Mouse (Mus musculus) spleen, adult 2 months (tissue): ENCODE measurements around the gene Kit. TPM values are rescaled to one million over a fixed set of nuclear protein-coding genes. Genes with fewer than 3 reads are reported as not detected.

ENCODE experiments used
- DNase-seq, 2 experiments: peaks; one replicate each; pipeline versions ENCODE4 v3.0.0 to v3.0.0-alpha.2; 2012 to 2021; ENCODE audit warnings: low spot score in 2 of 2, low read depth in 1 of 2
- H3K27ac ChIP-seq: fragments of 200-500 bp; 2 replicates; pipeline ENCODE4 v1.5.1; 2012; ENCODE audit warnings: low read length, inconsistent platforms; ENCODE audit not compliant: insufficient read depth
- H3K27me3 ChIP-seq: fragments of 200-500 bp; 2 replicates; pipeline ENCODE4 v1.6.1; 2012; ENCODE audit warnings: mild to moderate bottlenecking, moderate library complexity, low read length, inconsistent platforms; ENCODE audit not compliant: control insufficient read depth, insufficient read depth
- H3K36me3 ChIP-seq: fragments of 200-500 bp; 2 replicates; pipeline ENCODE4 v1.6.1; 2012; ENCODE audit warnings: mild to moderate bottlenecking, low read length, inconsistent platforms; ENCODE audit not compliant: control insufficient read depth, insufficient read depth
- H3K4me1 ChIP-seq: fragments of 200-500 bp; 2 replicates; pipeline ENCODE4 v1.6.1; 2011; ENCODE audit warnings: inconsistent platforms; ENCODE audit not compliant: control insufficient read depth, insufficient read depth, insufficient read length
- H3K4me3 ChIP-seq: fragments of 200-500 bp; 2 replicates; pipeline ENCODE4 v1.5.1; 2011; ENCODE audit warnings: mild to moderate bottlenecking, inconsistent platforms; ENCODE audit not compliant: insufficient read depth, insufficient read length; ENCODE audit errors: extremely low read depth
- CTCF ChIP-seq: fragments of 200-500 bp; IDR thresholded peaks from 2 replicates; pipeline ENCODE4 v1.5.1; 2011; ENCODE audit warnings: mild to moderate bottlenecking, inconsistent platforms; ENCODE audit not compliant: insufficient read depth, insufficient read length, insufficient replicate concordance; ENCODE audit errors: extremely low read depth
- POLR2A ChIP-seq: fragments of 200-500 bp; IDR thresholded peaks from 2 replicates; pipeline ENCODE4 v1.6.1; 2011; ENCODE audit warnings: low read depth, low read length, inconsistent platforms
- WGBS: fragments of 180-500 bp; shearing (Covaris S2); methylation state at CpG from one replicate; pipeline ENCODE4 v1.1.7; 2018; 5-methylcytosine and 5-hydroxymethylcytosine counted together
- polyA plus RNA-seq: library from polyadenylated mRNA; depleted of rRNA; stranded (reverse); fragments of >200 nt; gene quantifications from 2 replicates; pipeline ENCODE4 v1.2.3, GENCODE M21; 2012

The Kit gene
- polyA plus RNA-seq, 1 experiment: 13.3 TPM

GRCm38 (mm10) chr5:75679896-75680295 is 105.2 kb downstream of the Kit start:
- no peak overlapping the region for H3K4me3 ChIP-seq
- no peak for TF ChIP-seq POLR2A
- TF ChIP-seq CTCF: no peak
- DNase-seq: no peak
- no peak overlapping the region for H3K27ac ChIP-seq
- H3K4me1 ChIP-seq: no peaks in the 10 kb centered on the region
- no peaks in the 10 kb centered on the region for H3K36me3 ChIP-seq
- H3K27me3 ChIP-seq: no peaks in the 10 kb centered on the region
- 23% methylated on average over 3 of the region's 3 CpGs for WGBS

DNA sequence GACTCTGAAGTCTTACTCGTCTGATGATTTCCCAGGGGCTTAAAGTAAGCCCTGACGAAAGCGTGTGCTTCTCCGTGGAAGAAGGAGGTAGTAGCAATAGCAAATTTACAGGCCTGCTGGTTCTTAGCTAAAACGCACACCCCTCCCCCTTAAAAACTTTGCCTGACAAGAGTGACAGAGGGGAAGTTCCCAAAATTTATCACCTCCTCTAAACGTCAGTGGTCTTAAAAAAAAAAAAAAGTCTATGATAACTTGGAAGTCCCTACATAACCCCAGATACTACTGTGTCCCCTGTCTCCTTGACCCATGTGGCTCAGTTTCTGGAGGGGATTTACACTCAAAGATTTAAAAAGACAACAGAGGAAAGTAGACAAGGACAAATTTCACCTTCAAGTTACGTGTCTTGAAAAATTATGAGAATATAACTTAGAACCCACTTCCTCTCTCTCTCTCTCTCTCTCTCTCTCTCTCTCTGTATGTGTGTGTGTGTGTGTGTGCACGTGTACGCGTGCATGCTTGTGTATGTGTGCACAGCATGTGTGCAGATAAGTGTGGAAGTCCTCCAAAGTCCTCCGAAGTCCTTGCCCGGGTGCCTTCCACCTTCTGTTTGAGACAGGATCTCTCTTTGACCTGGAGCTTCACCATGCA is 120.6 kb downstream of the Kit start:
- no peak for DNase-seq
- no peaks in the 10 kb centered on the region for H3K27me3 ChIP-seq
- no peak overlapping the region for H3K27ac ChIP-seq
- no peaks in the 10 kb centered on the region; the same call in 1 of the 2 replicates for H3K4me1 ChIP-seq
- no peak overlapping the region for H3K4me3 ChIP-seq
- WGBS: 25% methylated on average over 12 of the region's 12 CpGs
- no peak for TF ChIP-seq CTCF
- TF ChIP-seq POLR2A: no peak
- no peaks in the 10 kb centered on the region for H3K36me3 ChIP-seq

GRCm38 (mm10) chr5:75696960-75697359 is 122.2 kb downstream of the Kit start:
- Histone ChIP-seq H3K4me3 (no peak overlapping the region), H3K36me3 (no peaks in the 10 kb centered on the region), H3K27me3 (no peaks in the 10 kb centered on the region), H3K27ac (no peak overlapping the region), H3K4me1 (no peaks in the 10 kb centered on the region; the same call in 1 of the 2 replicates)
- 88% methylated on average over 5 of the region's 5 CpGs for WGBS
- no peak for TF ChIP-seq POLR2A
- no peak for TF ChIP-seq CTCF
- no peak for DNase-seq

GRCm38 (mm10) chr5:75698556-75698955 is 123.8 kb downstream of the Kit start:
- Histone ChIP-seq H3K4me1 (no peaks in the 10 kb centered on the region; the same call in 1 of the 2 replicates), H3K27ac (no peak overlapping the region), H3K36me3 (no peaks in the 10 kb centered on the region), H3K27me3 (no peaks in the 10 kb centered on the region), H3K4me3 (no peak overlapping the region)
- no peak for DNase-seq
- TF ChIP-seq CTCF (no peak), POLR2A (no peak)
- 95% methylated on average over 8 of the region's 8 CpGs for WGBS

- Histone ChIP-seq H3K4me1 (no peaks in the 10 kb centered on the region; the same call in 1 of the 2 replicates), H3K36me3 (no peaks in the 10 kb centered on the region), H3K4me3 (no peak overlapping the region), H3K27ac (no peak overlapping the region), H3K27me3 (no peaks in the 10 kb centered on the region)
- 86% methylated on average over 7 of the region's 7 CpGs for WGBS
- DNase-seq: no peak
- no peak for TF ChIP-seq POLR2A
- no peak for TF ChIP-seq CTCF
These were observed 124.4 kb downstream of the Kit start for GRCm38 (mm10) chr5:75699081-75699480.

DNA sequence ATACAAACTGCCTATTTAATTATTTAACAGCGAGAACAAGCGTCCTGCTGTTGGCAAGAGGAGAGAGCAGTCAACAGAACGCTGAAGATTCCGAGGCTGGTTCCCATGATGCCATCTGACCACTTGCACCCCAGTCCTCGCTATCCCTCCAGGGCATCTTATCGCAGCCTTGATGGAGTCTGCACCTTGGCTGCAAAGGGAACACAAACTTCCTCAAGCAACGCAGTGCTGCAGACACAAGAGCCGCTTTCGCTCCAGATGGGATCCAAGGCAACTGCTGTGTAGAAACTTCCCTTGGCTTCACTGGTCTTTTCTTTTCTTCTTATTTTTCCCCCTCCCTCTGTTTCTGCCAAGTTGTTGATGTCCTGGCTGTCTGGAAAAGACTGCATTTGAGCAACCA is 124.8 kb downstream of the Kit start:
- H3K4me3 ChIP-seq: no peak overlapping the region
- H3K27me3 ChIP-seq: no peaks in the 10 kb centered on the region
- DNase-seq: no peak
- no peak for TF ChIP-seq CTCF
- TF ChIP-seq POLR2A: no peak
- no peaks in the 10 kb centered on the region; the same call in 1 of the 2 replicates for H3K4me1 ChIP-seq
- WGBS: 89% methylated on average over 9 of the region's 9 CpGs
- no peaks in the 10 kb centered on the region for H3K36me3 ChIP-seq
- H3K27ac ChIP-seq: no peak overlapping the region

GRCm38 (mm10) chr5:75701662-75702061 is 126.9 kb downstream of the Kit start:
- 87% methylated on average over 12 of the region's 12 CpGs for WGBS
- Histone ChIP-seq H3K27me3 (no peaks in the 10 kb centered on the region), H3K4me1 (no peaks in the 10 kb centered on the region), H3K27ac (no peak overlapping the region), H3K36me3 (no peaks in the 10 kb centered on the region), H3K4me3 (no peak overlapping the region)
- no peak for DNase-seq
- TF ChIP-seq CTCF (no peak), POLR2A (no peak)
